In genomic region chr12:118703068-118703662, GRCm38 (mm10) we compare ENCODE assay signal across 14 mouse cellular contexts.
DNase-seq lines count a peak whose midpoint lies in the region; TF ChIP-seq lines count a peak whose summit lies in the region.
"Had no signal": no experiment of that assay in that cellular context is flagged by ENCODE, and none has a peak within 500 bp of the region (broad histone marks: within the 10 kb centered on the region; RNA-seq: fewer than 3 reads in every experiment).

No protein-coding gene starts in this region.

- H3K4me1 ChIP-seq in heart, adult 2 months (ENCODE audit: control insufficient read depth, insufficient read depth, low read length): no peaks in the 10 kb centered on the region

- no peaks in the 10 kb centered on the region for H3K79me2 ChIP-seq in heart, adult 2 months (replicated peaks; ENCODE audit: control insufficient read depth, insufficient read depth, low read length)

- H3K9ac ChIP-seq in heart, adult 2 months (ENCODE audit: low read depth, low read length): no peak overlapping the region
- H3K9ac ChIP-seq: liver, embryonic 14.5 days had no signal

- H3K27me3 ChIP-seq in heart, adult 2 months (ENCODE audit: control insufficient read depth, insufficient read depth, low read length): no peaks in the 10 kb centered on the region

- intact Hi-C loops in heart, adult 2 months (cut with DNase I): no loop called here

- no peak overlapping the region for H3K4me3 ChIP-seq in heart, adult 2 months

- no peak overlapping the region for H3K27ac ChIP-seq in heart, adult 2 months
- H3K27ac ChIP-seq: liver, embryonic 14.5 days had no signal

- no peak for TF ChIP-seq POLR2A in heart, adult 2 months (IDR thresholded peaks at IDR 0.05; ENCODE audit: insufficient read depth, low read depth, low read length)

- no peaks in the 10 kb centered on the region for H3K36me3 ChIP-seq in heart, adult 2 months (ENCODE audit: control insufficient read depth, insufficient read depth, low read length)

- no peak for TF ChIP-seq EP300 in heart, adult 2 months (IDR thresholded peaks at IDR 0.05; ENCODE audit: insufficient read depth, low read depth, low read length)

- no peak for TF ChIP-seq CTCF in heart, adult 2 months (IDR thresholded peaks at IDR 0.05)

- peak; percentile 33 for DNase-seq in heart, adult 11 months
- DNase-seq in heart, adult 2 months: no peak
- peak; percentile 9 for DNase-seq in kidney, postnatal 14 days
- DNase-seq in kidney, adult 9 months: no peak
- peak; percentile 18 for DNase-seq in retina, postnatal 1 day
- DNase-seq in retina, embryonic 14.5 days (ENCODE audit: low spot score): no peak
- DNase-seq in cerebellum, postnatal 10 days: no peak
- DNase-seq in layer of hippocampus, adult 8-10 months (ENCODE audit: low spot score in 2 of 2): no peak
- DNase-seq: adrenal gland, postnatal 36 days; heart, postnatal 4 days; layer of hippocampus, adult 9-11 months; right cerebral cortex, postnatal 25 days; thymus, adult 2 months had no signal

- 50% methylated on average over 11 of the region's 11 CpGs for WGBS in heart, adult 2 months

Comparison
In these comparisons a context has a peak if more than half of its experiments do, and no peak if none do; other contexts are left out.
1. DNase-seq: peak in heart, adult 11 months (single experiment), kidney, postnatal 14 days (single experiment) and retina, postnatal 1 day (single experiment); none in heart, adult 2 months (0 of 2), kidney, adult 9 months (single experiment), retina, embryonic 14.5 days (single experiment), cerebellum, postnatal 10 days (0 of 2) and layer of hippocampus, adult 8-10 months (0 of 2).